Comparison of ENCODE assay signal across 9 mouse cellular contexts in genomic region chr11:61042593-61042992, GRCm38 (mm10). TPM values are rescaled to one million over a fixed set of nuclear protein-coding genes. Genes with fewer than 3 reads are reported as not detected.
DNase-seq lines count a peak whose midpoint lies in the region; ATAC-seq and TF ChIP-seq lines count a peak whose summit lies in the region.
"Had no signal": no experiment of that assay in that cellular context is flagged by ENCODE, and none has a peak within 500 bp of the region (broad histone marks: within the 10 kb centered on the region; RNA-seq: fewer than 3 reads in every experiment).

No protein-coding gene starts in this region.

- H3K27me3 ChIP-seq in hindbrain, embryonic 11.5 days (ENCODE audit: control insufficient read depth, insufficient read depth, low read length) = no peaks in the 10 kb centered on the region
- H3K27me3 ChIP-seq in hindbrain, embryonic 16.5 days (replicated peaks; ENCODE audit: control insufficient read depth, insufficient read depth, low read length) = no peaks in the 10 kb centered on the region
- no peaks in the 10 kb centered on the region for H3K27me3 ChIP-seq in intestine, postnatal 0 days (replicated peaks; ENCODE audit: control insufficient read depth, insufficient read depth, low read length)
- H3K27me3 ChIP-seq in midbrain, postnatal 0 days (ENCODE audit: insufficient read depth, low read length) = no peaks in the 10 kb centered on the region

- WGBS in hindbrain, embryonic 11.5 days = 38% methylated on average over 8 of the region's 8 CpGs
- WGBS in hindbrain, embryonic 16.5 days = 23% methylated on average over 8 of the region's 8 CpGs
- 3% methylated on average over 8 of the region's 8 CpGs for WGBS in intestine, postnatal 0 days
- 37% methylated on average over 8 of the region's 8 CpGs for WGBS in midbrain, postnatal 0 days

- peaks cover 2% of the 10 kb centered on the region; the same call in 1 of the 2 replicates for H3K4me1 ChIP-seq in hindbrain, embryonic 11.5 days (replicated peaks; ENCODE audit: control insufficient read depth, insufficient read depth, low read length)
- peaks cover 12% of the 10 kb centered on the region for H3K4me1 ChIP-seq in hindbrain, embryonic 16.5 days (ENCODE audit: control insufficient read depth, insufficient read depth, low read depth, low read length)
- H3K4me1 ChIP-seq in intestine, postnatal 0 days (replicated peaks; ENCODE audit: control insufficient read depth, insufficient read depth, low read length) = 0 out of 2 replicates have a peak, but pooled peaks cover 7% of the 10 kb centered on the region
- no peaks in the 10 kb centered on the region for H3K4me1 ChIP-seq in midbrain, postnatal 0 days (ENCODE audit: insufficient read depth, low read length)

- no peak for DNase-seq in hindbrain, embryonic 11.5 days (ENCODE audit: low spot score)
- DNase-seq in midbrain, postnatal 0 days (ENCODE audit: low spot score) = peak; percentile 33
- DNase-seq in right cerebral cortex, postnatal 4 days = no peak
- DNase-seq in left cerebral cortex, adult 8-10 months (ENCODE audit: low spot score in 2 of 2) = no peak
- DNase-seq: left cerebral cortex, postnatal 4 days had no signal

- H3K27ac ChIP-seq in hindbrain, embryonic 11.5 days (ENCODE audit: low read depth, low read length) = peak overlapping the region; percentile 12; the same call in 1 of the 2 replicates
- H3K27ac ChIP-seq in hindbrain, embryonic 16.5 days (ENCODE audit: low read depth, low read length) = no peak overlapping the region
- H3K27ac ChIP-seq in intestine, postnatal 0 days (ENCODE audit: low read depth, low read length) = no peak overlapping the region
- H3K27ac ChIP-seq in midbrain, postnatal 0 days (ENCODE audit: low read depth, low read length) = no peak overlapping the region
- H3K27ac ChIP-seq: kidney, postnatal 0 days had no signal

- H3K4me2 ChIP-seq in hindbrain, embryonic 11.5 days (replicated peaks; ENCODE audit: low read depth, low read length) = no peak overlapping the region
- H3K4me2 ChIP-seq in hindbrain, embryonic 16.5 days (ENCODE audit: low read length) = no peak overlapping the region
- peak overlapping the region; percentile 30; the same call in 1 of the 2 replicates for H3K4me2 ChIP-seq in intestine, postnatal 0 days (replicated peaks; ENCODE audit: low read depth)
- H3K4me2 ChIP-seq in midbrain, postnatal 0 days (ENCODE audit: low read depth, low read length, poor library complexity, severe bottlenecking) = no peak overlapping the region

- no peak overlapping the region for H3K4me3 ChIP-seq in hindbrain, embryonic 11.5 days (ENCODE audit: low read depth, low read length)
- H3K4me3 ChIP-seq in hindbrain, embryonic 16.5 days (ENCODE audit: low read length) = no peak overlapping the region
- no peak overlapping the region for H3K4me3 ChIP-seq in intestine, postnatal 0 days (ENCODE audit: low read depth, low read length)
- H3K4me3 ChIP-seq in midbrain, postnatal 0 days (ENCODE audit: low read depth, low read length) = no peak overlapping the region

- H3K9me3 ChIP-seq in hindbrain, embryonic 11.5 days (ENCODE audit: control insufficient read depth, low read length) = no peaks in the 10 kb centered on the region
- no peaks in the 10 kb centered on the region for H3K9me3 ChIP-seq in hindbrain, embryonic 16.5 days (ENCODE audit: control insufficient read depth, low read length)
- H3K9me3 ChIP-seq in intestine, postnatal 0 days (ENCODE audit: control insufficient read depth) = no peaks in the 10 kb centered on the region
- H3K9me3 ChIP-seq in midbrain, postnatal 0 days (ENCODE audit: low read length) = no peaks in the 10 kb centered on the region

- no peak overlapping the region for H3K9ac ChIP-seq in hindbrain, embryonic 11.5 days (ENCODE audit: low read depth, low read length)
- H3K9ac ChIP-seq in hindbrain, embryonic 16.5 days (ENCODE audit: low read depth, low read length) = no peak overlapping the region
- H3K9ac ChIP-seq in intestine, postnatal 0 days (ENCODE audit: low read depth, low read length) = no peak overlapping the region
- H3K9ac ChIP-seq in midbrain, postnatal 0 days (replicated peaks; ENCODE audit: low read length, poor library complexity, severe bottlenecking) = 0 out of 2 replicates have a peak overlapping the region, but pooled peaks have one; percentile 13

- no peaks in the 10 kb centered on the region for H3K36me3 ChIP-seq in hindbrain, embryonic 11.5 days (ENCODE audit: control insufficient read depth, insufficient read depth, low read length)
- H3K36me3 ChIP-seq in hindbrain, embryonic 16.5 days (ENCODE audit: control insufficient read depth, insufficient read depth, low read length) = no peaks in the 10 kb centered on the region
- H3K36me3 ChIP-seq in intestine, postnatal 0 days (ENCODE audit: control insufficient read depth, insufficient read depth) = no peaks in the 10 kb centered on the region
- no peaks in the 10 kb centered on the region for H3K36me3 ChIP-seq in midbrain, postnatal 0 days (ENCODE audit: insufficient read depth, low read length)

- no peak for ATAC-seq in hindbrain, embryonic 11.5 days (ENCODE audit: low FRiP score)
- no peak for ATAC-seq in hindbrain, embryonic 16.5 days
- peak; percentile 33 for ATAC-seq in granulocyte monocyte progenitor cell, adult 5-6 weeks (replicated peaks; ENCODE audit: poor library complexity, severe bottlenecking)
- ATAC-seq in intestine, postnatal 0 days = no peak
- ATAC-seq in midbrain, postnatal 0 days (ENCODE audit: low FRiP score) = no peak

- no peak for TF ChIP-seq CTCF in intestine, postnatal 0 days (IDR thresholded peaks at IDR 0.05; ENCODE audit: low read depth)
- no peak for TF ChIP-seq CTCF in midbrain, postnatal 0 days (IDR thresholded peaks at IDR 0.05)

RNA-seq across cellular contexts. Expression of gene Kcnj12, which starts 20.2 kb away (rescaled TPM):
- 1.7 and 3.3 TPM in 2 replicates for polyA plus RNA-seq in hindbrain, embryonic 11.5 days (2014; fragmentation: Nextera tagmentation; extraction: Ambion mirVana)
- polyA plus RNA-seq in hindbrain, embryonic 16.5 days (2015; fragmentation: Nextera tagmentation; extraction: Ambion mirVana) = 4.2 and 4.3 TPM in 2 replicates
- total RNA-seq in granulocyte monocyte progenitor cell, adult 5-6 weeks (2014; fragmentation: Nextera tagmentation) = not detected in 2 replicates
- not detected in 2 replicates for total RNA-seq in granulocyte monocyte progenitor cell, adult 5-6 weeks (2017)
- polyA plus RNA-seq in intestine, postnatal 0 days (2015; fragmentation: Nextera tagmentation; extraction: Ambion mirVana) = 0.58 and 0.76 TPM in 2 replicates
- 20.5 and 23.6 TPM in 2 replicates for total RNA-seq in midbrain, postnatal 0 days (2014; rRNA removed)
- 3.1 and 3.2 TPM in 2 replicates for polyA plus RNA-seq in midbrain, postnatal 0 days (2015; fragmentation: Nextera tagmentation; extraction: Ambion mirVana)
- 10 to 100 TPM; 15.1 to 19.8 (median 15.6) TPM for total RNA-seq in left cerebral cortex, adult 8-10 months (2022)
